Mouse (Mus musculus): ENCODE results near the gene Zfp523. TPM values are rescaled to one million over a fixed set of nuclear protein-coding genes. Genes with fewer than 3 reads are reported as not detected.

Zfp523 gene
- polyA plus RNA-seq, 1 experiment from 2014 or later = 37.3 TPM

Other genes starting within 250 kb of the Zfp523 start
- 2.3 and 2.9 TPM in 2 replicates for gene Tcp11, start 96.5 kb upstream of the Zfp523 start, polyA plus RNA-seq (2014; fragmentation: Nextera tagmentation; extraction: Ambion mirVana)
- 3.3 and 4.8 TPM in 2 replicates for gene Scube3, start 35.0 kb upstream of the Zfp523 start, polyA plus RNA-seq (2014; fragmentation: Nextera tagmentation; extraction: Ambion mirVana)
- gene Def6, start 30.6 kb downstream of the Zfp523 start, polyA plus RNA-seq (2014; fragmentation: Nextera tagmentation; extraction: Ambion mirVana) = 4.1 and 4.3 TPM in 2 replicates
- 3.4 TPM in 2 replicates for gene Ppard, start 55.6 kb downstream of the Zfp523 start, polyA plus RNA-seq (2014; fragmentation: Nextera tagmentation; extraction: Ambion mirVana)
- gene Fance, start 136.4 kb downstream of the Zfp523 start, polyA plus RNA-seq (2014; fragmentation: Nextera tagmentation; extraction: Ambion mirVana) = 26.5 and 29.9 TPM in 2 replicates
- gene Rpl10a, start 151.3 kb downstream of the Zfp523 start, polyA plus RNA-seq (2014; fragmentation: Nextera tagmentation; extraction: Ambion mirVana) = 797 and 911 TPM in 2 replicates
- 15.7 and 16.0 TPM in 2 replicates for gene Tead3, start 173.7 kb downstream of the Zfp523 start, polyA plus RNA-seq (2014; fragmentation: Nextera tagmentation; extraction: Ambion mirVana)
- gene Tulp1, start 188.1 kb downstream of the Zfp523 start, polyA plus RNA-seq (2014; fragmentation: Nextera tagmentation; extraction: Ambion mirVana) = 5.2 and 6.6 TPM in 2 replicates

Data from stomach, embryonic 14.5 days (tissue).